Mouse (Mus musculus) small intestine, adult 2 months (tissue): Measurements from ENCODE around the gene Faf1.

Experiments
- CTCF ChIP-seq: fragments of 200-500 bp; IDR thresholded peaks from 2 replicates; pipeline ENCODE4 v1.5.1; 2012; ENCODE audit warnings: low read depth, mild to moderate bottlenecking, control low read depth, inconsistent platforms, low read length, moderate library complexity, mixed read lengths; ENCODE audit not compliant: insufficient replicate concordance, insufficient read length; ENCODE audit errors: extremely low read depth
- POLR2A ChIP-seq: fragments of 200-500 bp; IDR thresholded peaks from 2 replicates; pipeline ENCODE4 v1.6.1; 2012; ENCODE audit warnings: low read depth, mild to moderate bottlenecking, control low read depth, inconsistent platforms, low read length, moderate library complexity

DNA sequence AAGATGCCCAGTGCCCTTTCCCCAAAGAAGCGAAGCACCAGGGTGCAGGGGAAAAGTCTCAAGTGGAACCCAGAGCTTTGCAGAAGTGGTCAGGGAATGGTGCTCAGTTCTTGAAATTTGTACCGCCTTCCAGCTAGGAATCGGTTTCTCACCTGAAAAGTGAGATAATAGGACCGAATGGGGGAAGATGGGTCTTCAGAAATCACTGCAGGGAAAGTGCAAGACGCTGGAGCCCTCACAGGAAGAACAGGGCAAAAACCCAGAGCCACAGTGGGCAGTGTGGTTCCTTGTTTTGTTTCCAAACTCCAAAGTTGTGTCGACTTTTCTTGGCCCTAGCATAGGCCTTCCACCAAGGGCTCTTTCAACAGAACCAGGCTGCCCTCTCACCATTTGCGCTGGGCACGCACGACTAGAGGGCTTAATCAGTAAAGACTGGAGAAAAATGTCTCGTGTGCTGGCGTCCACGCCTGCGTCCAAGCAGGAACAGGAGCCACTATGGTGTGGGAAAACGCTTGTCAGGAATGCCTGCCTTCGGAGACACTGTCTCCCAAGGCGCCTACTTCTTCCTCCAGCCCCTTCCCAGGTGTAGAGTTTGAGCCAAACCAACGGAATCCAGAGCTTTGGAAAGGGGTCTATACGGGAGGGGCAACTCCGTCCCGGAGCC is 297.7 kb downstream of the Faf1 start:
- TF ChIP-seq CTCF (no peak), POLR2A (no peak)
